Mouse (Mus musculus) right cerebral cortex, postnatal 36 days (tissue): Measurements from ENCODE around the gene Gm14137.

ENCODE experiments used
- DNase-seq, 2 experiments: peaks; one replicate each; pipeline ENCODE4 v3.0.0; 2022; ENCODE audit warnings: low spot score in 2 of 2, mixed read lengths in 1 of 2

The Gm14137 gene

GRCm38 (mm10) chr2:119172862-119173576, 1.3 kb upstream of the Gm14137 start:
- no peak for DNase-seq

- no peak for DNase-seq
Observed at GRCm38 (mm10) chr2:119174866-119175265, 557 bp downstream of the Gm14137 start.

DNA sequence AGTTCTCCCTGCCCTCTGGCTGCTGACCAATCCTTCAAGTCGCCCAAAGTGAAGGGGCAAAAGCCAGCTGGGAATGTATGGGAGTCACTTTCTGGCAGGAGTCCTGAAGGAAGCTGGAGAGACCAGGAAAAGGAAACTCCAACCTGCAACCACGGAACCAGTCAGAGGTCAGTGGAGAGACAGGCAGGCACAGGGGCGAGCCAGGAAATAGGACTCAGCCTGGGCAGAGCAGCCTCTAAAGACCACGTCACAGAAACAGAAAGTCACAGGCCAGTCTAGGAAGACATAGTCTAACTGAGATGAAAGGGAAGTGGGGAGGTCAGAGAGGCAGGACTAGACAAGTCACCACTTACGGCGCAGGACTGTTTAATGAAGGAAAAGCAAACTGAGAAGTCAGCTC, 1.3 kb downstream of the Gm14137 start:
- no peak for DNase-seq

DNA sequence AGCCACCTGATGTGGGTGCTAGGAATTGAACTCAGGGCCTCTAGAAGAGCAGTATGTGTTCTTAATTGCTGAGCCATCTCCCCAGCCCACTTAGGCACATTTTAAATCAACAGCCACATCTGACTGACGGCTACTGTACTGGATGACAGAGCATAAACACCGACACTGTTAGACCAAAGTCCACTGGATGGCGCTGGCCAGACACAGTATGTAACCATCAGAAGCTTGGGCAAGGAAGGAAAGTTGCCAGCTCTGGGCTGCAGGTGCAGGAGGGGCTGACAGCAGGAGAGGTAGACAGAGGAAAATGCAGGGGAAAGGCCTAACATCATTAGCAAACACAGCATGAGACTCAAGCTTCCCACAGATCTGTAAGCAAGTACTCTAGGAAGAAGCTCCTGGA, 2.5 kb downstream of the Gm14137 start:
- no peak for DNase-seq

GRCm38 (mm10) chr2:119177384-119177939, 3.2 kb downstream of the Gm14137 start:
- no peak for DNase-seq

DNA sequence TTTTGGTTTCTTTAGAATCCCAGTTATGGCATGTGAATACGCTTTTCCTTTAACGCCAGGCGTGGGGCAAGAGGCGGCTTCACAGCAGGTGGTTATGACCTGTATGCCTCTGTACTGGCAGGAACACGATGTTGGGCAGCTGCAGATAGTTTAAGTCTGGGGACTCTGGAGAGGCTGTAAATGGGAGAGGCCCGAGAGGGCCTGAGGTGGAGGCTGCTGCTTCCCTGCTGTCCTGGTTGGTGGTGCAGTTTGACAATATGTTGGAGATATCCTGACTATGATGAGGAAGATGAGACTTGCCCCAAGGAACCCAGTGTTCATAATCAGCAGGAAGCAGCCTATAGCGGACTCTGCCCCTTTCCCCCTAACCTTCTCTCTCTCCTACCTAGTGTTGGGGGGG, 8.6 kb downstream of the Gm14137 start:
- no peak for DNase-seq

DNA sequence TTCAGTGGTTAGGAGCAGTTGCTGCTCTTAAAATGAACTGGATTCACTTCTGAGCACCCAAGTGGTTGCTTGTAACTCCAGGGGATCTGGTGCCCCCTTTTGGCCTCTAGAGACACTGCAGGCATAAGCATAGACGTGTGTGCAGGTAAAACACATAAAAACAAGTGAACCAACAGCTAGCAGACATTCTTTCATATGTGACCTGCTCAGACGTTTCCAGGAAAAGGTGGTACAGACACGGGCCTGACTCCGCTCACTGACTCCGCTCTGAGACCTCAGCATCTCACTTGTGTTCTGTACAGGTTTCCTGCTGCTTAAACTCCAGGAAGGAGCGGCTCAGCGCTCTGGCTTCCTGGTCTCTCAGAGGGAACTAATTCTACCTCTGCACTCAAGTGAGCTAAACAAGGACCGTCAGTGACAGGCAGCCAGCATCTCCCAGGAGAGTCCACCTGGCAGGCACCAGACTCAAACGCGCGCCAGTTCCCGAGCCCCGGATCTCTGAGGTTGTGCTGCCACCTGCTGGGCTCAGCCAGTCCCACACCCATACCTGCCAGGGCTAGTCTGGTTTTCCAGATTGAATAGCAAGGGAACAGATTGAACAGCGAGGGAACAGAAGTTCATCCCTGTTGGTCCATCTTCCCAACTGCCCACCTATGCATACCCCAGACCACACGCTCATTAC, 14.9 kb downstream of the Gm14137 start:
- peak; percentile 38 to 65 for DNase-seq

DNA sequence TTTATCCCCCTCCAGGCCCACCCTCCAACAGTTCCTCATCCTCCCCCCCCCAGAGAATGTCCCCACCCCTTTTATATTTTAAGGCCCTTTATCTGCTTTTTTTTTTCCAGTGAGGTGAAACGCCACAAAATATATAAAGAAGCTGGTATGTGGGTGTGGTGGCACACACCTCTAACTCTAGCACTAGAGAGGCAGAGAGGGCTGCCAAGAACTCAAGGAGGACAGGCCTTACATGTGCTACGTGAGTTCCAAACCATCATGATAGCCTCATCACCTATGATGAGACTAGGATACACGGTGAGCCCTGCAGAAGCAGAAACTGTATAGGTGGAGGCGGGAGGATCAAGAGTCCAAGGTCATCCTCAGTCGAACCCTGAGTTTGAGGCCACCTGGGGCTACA, 16.7 kb downstream of the Gm14137 start:
- no peak for DNase-seq

GRCm38 (mm10) chr2:119194140-119194539, 19.8 kb downstream of the Gm14137 start:
- no peak for DNase-seq

DNA sequence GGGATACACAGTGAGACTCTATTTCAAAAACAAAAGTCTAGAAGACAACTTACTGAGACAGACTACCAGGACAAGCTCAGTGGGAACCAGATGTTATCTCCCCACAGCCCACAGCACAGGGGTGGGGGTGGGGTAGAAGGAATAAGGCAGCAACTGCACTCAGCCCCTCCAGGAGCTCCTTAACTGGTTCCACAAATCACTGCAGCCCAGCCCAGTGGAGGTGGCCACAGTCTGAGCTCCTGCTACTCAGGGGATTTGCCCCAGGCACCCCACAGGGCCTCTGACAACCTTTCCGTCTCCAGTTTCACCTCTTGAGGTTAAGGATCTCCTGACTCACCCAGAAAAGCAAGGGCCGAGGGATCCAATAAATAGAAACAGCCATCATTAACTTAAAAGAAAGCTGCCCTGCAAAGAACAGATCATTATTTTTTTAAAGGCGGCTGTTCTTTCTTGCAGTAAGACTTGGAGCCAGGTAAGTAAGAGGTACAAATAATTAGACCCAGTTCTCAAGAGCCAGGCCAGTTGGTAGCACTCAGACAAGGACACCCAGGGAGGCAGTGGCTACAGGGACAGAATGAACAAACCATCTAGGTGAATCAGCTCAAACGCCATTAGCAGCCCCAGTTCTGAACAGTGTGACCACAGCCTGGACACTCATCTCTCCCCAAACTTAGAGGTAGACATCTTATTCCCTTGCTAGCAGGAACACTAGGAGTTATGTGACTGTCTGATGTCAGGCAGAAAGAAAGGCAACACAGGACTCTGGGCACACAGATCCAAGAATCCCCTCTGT, 22.2 kb downstream of the Gm14137 start:
- DNase-seq, result no peak

DNA sequence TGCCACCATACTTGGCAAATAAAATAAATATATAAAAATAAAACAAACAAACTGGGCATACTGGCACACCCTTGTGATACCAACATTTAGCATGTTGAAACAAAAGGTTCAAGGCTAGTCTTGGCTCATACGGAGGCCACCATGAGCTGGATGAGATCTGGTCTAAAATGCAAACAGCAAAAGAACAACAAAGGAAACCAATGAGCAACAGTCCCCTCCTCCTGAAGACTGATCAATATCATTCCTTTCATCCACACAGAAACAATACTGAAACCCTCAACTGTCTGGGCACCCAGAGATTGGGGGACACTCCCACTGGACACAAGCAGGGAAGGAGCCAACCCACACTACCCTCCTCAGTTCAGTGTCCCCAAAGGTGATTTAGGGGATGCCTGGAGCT, 23.2 kb downstream of the Gm14137 start:
- no peak for DNase-seq

DNA sequence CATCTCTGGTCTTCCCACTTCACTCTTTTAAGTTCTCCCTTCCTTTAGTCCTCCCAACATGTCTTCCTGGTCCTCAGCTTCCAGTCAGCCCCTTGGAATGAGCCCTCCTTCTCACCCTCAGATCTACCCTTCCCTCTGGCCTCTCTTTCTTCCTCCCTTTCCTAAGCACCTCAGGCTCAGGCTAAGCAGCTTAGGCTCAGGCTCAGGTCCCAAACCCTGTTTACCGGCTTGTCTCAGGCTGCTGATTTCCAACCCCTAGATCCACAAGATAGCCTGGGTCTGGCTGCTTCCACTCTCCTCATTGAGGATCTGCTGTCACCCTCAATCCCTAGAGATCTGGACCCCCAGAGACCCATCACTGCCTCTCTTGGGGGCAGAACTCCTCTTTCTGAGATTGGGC, 23.7 kb downstream of the Gm14137 start:
- no peak for DNase-seq

- no peak for DNase-seq
Observed at GRCm38 (mm10) chr2:119198934-119199333, 24.6 kb downstream of the Gm14137 start.

DNA sequence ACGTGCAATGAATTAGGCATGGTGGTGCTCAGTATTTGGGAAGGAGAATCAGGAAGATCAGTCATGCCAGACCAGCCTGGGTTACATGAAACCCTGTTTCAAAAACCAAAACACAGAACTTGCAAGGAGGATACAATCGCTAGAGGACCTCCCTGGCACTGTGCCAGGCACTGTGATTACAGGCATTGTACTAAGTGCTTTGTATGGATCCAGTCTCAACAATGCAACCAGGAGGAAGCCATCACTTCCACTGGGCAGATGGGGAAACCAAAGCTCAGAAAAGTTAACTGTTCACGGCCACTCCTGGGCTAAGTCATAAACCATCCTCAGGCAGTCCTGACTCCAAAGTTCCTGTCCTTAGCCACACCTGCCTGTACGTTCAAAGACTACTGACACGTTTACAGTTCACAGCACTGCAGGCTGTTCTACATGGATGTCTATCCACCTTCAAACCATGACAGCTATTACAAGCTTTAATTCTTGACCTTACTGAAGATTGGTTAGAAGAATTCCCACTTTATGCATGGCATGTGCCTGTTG, 28.7 kb downstream of the Gm14137 start:
- no peak for DNase-seq

GRCm38 (mm10) chr2:119203871-119204460, 29.7 kb downstream of the Gm14137 start:
- DNase-seq, result no peak

GRCm38 (mm10) chr2:119207961-119208343, 33.6 kb downstream of the Gm14137 start:
- DNase-seq, result no peak

GRCm38 (mm10) chr2:119208344-119209175, 34.3 kb downstream of the Gm14137 start, which contains the start of the genes Zfyve19 and Dnajc17:
Gene Zfyve19 (plus strand): TSS chr2:119208617.
Gene Dnajc17 (minus strand): TSS chr2:119208795.
- peak; percentile 97 to 99 for DNase-seq

DNA sequence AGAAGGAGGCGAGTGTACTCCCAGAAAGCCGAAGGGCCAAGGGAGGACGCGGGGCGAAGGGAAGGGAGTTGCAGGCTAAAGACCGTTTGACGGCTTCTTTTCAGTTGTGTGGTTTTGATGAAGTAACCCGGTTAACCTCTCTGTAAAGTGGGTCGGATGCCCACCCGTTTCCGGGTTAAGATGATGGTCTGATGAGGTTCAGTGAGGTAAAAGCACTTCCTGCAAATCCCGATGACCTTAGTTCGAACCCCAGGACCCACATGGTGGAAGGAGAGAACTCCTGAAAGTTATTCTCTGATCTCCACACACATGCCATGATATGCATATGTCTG, 34.8 kb downstream of the Gm14137 start:
- DNase-seq, result no peak
